Mouse (Mus musculus) left cerebral cortex, adult 8-10 months (tissue): ENCODE measurements around the gene Gpr39. TPM values are rescaled to one million over a fixed set of nuclear protein-coding genes. Genes with fewer than 3 reads are reported as not detected.
"Not testable (repeated sequence)": the region's sequence is repeated elsewhere in the genome, so short reads cannot be mapped to it uniquely, and the experiment has no call there.

Experiments
- DNase-seq, 2 experiments: peaks; one replicate each; pipeline ENCODE4 v3.0.0; 2022; ENCODE audit warnings: low spot score in 2 of 2
- total RNA-seq, 4 experiments: library from RNA; stranded (reverse); gene quantifications; 2 replicates each; pipeline ENCODE4 v1.2.4; 2022

Gene Gpr39
- under 1 TPM in 1 of 4 experiments, not detected in 3; 0.93 TPM for total RNA-seq

DNA sequence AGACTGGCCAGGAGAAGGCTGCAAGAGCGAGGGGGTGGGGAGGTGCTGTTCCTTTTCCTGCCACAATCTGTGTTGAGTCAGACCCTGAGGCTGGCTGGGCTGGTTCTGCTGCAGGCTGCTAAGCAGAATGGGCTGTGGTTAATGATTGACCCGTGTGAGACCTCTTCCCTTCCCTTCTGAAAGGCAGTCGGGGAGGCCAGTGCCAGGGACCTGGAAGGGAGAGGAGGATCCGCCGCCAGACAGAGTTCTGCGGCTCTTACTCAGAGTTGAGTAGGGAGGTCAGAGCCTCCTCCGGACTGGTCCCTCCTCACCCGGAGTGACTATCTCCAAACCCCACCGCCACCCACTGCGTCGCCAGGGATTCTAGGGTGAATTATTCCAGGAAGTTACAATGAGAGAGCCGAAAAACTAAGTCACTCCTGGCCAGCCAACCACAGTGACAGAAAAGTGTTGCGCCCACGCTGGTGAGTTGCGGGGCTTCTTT, at the start of gene Gpr39:
Gene Gpr39 (plus strand): TSS at position 206 of the 484 bp plus-strand sequence.
- no peak for DNase-seq

DNA sequence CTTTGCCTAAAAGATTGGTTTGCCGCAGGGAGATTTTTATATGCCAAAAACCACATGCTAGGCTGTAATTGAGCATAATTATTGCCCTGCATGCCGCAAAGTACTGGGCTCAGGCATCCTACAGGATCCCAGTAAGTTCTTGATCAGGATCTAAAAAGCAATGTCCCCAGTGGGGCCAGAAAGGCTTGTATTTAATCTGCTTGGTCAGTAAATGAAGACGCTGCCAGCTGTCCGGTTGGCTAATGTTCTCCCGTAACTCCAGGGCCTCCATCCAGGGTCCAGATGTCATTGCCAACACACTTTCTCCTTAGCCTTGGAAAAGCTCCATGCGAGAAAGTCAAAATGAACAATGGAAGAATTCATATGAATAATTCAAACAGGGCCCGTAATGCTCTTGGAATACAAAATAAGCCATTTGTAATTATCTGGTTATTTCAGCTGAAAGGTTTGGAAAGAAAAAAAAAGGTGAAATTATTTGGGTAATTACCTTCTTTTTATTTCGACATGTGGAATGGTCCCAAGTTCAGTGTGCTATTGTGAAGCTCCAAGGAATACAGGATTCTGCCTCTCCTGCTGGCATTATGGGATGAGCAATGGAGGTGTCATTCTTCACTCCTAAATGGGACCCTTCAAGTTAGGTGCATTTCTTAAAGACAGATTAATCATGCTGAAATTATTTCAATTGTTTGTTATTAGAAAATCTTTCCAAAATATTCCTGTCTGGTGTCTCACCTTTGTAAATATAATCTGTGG, 37.1 kb upstream of the Gpr39 start:
- DNase-seq, result no peak

DNA sequence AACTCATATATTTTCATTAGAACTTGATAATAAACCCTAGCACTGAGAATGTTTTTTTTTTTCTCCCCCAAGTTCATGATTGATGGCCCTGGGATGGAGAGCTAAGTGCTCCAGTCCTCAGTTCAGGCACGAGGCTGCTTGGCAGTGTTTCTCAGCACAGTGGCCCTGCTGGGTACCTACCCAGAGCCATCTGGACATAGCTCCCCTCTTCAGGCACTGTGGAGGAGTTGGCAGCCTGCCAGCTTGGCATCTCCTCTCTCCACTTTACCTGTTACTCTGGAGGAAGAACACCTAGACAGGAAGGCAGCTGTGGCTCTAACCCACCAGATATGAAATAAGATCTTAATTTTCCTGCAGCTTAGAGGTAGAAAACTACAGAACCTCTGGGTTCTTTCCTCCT, 33.2 kb upstream of the Gpr39 start:
- no peak for DNase-seq

DNA sequence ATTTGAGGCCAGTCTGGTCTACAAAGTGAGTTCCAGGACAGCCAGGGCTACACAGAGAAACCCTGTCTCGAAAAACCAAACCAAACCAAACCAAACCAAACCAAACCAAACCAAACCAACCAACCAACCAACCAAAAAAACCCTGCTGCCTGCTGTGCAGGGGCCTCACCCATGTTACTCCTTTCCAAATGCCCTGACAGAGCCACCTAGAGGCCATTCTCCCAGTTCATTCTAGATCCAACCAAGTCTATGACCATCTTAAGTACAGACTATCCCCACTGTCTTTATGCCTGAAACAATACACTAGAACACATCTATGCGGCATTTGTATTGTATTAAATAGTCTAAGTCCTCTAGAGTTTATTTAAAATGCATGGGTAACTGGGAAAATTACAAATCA, 30.0 kb upstream of the Gpr39 start:
- not testable (repeated sequence) for DNase-seq

DNA sequence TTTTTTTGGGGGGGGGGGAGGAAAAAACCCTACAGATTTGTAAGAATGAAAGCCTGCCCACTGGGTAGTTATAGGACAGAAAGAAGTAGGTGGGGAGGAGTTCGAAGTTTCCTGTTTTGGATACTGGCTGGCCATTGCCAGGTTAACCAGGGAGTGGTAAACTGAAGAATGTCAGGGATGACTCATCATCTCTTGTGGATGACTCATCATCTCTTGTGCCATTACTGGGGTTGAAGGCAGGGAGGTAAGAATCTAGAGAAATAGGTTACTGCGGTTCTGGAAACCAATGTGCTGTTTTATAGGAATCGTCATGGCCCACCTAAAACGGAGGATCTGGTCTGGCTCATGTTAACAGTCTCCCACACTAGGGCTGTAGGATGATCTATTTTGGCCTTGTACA, 28.8 kb upstream of the Gpr39 start:
- no peak for DNase-seq

DNA sequence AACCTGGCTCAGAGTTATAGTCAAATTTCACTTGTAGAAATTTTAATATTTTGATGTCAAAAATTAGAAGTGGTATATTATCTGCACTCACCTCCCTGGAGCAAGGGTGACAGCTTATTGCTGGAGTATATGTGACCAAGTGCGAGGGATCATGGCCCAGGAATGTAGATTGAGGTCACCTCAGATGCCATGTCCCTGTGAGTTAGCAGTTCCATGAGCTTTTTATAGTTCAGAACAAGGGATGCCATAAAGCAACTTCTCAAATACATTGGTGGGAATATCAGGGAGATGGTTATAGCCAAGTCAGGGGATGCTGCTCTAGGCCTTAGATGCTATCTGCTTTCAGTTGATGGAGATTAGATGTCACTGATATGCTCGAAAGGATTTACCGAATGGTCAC, 27.7 kb upstream of the Gpr39 start:
- no peak for DNase-seq

DNA sequence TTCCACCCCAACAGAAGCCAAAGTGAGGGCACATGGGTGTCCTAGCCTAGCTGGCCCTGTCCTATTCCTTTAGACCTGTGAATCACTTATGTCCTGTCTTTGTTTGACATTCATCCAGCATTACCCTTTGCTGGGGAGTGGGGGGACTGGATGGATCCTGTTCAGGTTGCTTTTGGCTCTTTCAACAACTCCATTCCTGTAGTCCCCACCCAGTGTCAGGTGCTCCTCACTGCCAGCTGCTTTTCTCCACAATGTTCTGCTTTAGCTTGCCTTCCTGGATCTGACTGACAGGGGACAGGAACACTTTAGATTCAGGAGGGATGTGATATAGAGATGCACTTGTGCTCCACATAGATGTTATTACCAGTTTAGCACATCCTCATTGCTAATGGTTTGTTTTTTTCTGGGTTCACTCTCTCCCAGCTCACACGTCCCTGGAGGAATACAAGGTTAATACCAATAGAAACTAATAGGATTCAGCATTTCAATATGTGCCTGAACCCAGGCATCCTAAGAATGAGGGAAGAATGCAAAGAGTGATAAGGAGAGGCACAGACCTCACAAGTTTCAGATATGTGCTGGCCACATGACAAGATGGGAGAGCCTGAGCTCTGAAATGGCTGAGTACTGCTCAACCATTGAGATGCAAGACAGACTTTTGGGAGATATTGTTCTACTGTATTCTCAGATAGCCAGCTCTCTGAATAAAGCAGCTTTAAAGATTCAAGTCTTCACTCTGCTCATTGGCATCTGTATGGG, 23.8 kb upstream of the Gpr39 start:
- no peak for DNase-seq

DNA sequence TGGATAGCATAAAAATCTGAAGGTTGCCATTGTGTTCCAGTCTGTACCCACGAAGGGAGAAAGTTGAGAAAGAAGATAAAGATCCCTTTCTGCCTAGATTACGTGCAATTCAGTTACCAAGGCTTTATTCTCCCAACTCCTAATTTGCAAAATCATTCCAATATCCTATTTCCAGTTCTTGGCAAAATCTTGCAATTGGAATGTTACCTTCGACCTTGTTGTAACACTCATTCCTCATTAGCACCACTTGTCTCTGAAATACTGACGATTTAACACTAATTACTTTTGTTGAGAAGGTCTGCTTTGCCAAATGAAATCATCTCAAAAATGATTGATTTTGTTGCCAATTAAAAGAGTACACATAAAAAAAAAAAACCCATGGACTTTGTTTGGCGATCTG, 19.4 kb upstream of the Gpr39 start:
- DNase-seq, result no peak

DNA sequence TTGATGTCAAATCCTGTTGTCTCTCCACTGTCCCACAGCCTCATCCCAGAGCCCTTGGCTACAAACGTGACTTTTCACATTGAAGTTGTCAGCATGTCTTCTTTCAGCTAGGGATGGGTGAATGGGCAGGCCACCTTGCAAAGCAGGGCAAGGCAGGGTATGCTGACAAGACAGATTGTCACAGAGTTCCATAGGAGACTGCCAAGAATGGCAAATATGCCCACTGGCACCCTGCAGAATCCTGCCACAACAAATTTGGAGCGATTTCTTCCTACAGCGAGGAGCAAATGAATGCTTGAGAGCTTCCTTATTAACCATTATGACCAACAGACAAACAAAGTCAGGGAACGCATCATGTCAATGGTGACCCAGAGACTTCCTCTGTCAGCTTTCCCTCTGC, 16.6 kb upstream of the Gpr39 start:
- DNase-seq, result no peak

DNA sequence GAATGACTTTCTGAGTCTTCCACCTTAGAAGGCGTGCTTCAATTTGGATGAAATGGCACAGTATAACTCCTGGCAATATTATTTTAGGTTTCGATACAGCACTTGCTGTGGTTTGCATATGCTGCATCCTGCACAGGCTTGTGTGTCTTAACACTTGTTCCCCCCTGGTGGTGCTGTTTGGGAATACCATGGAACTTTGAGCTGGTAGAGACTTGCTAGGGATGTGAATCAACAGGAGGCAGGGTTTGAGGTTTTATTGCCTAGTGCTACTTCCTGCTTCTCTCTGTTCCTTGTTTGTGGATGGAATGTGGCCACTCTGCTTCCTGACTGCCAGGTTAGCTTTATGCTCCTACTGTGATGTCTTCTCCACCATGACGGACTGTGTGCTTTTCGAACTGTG, 15.9 kb upstream of the Gpr39 start:
- no peak for DNase-seq

DNA sequence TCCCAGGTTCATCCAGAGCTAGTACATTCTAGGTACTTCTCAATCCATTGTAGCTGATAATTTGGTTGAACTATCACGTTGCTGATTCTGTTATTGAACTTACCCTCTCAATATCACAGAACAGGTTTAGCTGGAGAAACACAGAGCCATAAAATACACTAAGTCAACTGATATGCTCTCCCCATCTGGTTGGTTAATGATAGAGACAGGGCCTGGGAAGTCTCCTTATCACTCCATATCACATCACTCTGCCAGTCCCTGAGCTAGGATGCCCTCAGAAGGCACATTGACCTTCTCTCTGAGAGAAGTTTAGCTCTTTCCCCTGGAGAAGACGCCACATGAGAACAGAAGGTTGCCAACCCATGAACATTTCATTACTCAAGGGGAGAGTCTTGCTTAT, 14.7 kb upstream of the Gpr39 start:
- DNase-seq, result no peak

DNA sequence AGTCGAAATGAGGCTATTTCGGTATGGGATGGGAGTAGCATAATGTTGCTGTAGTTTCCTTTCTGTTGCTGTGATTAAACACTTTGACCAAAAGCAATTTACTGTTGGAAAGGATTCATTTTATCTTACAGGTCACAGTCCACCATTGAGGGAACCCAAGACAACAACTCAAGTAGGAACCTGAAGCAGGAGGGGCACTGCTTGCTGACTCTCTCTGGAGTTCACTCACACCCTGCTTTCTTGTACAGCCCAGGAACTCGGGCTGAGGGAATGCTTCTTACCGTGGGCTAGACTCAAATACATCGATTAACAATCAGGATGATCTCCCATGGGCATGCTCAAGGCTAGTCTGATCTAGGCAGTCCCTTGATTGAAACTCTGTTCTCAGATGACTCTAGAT, 14.1 kb upstream of the Gpr39 start:
- no peak for DNase-seq

DNA sequence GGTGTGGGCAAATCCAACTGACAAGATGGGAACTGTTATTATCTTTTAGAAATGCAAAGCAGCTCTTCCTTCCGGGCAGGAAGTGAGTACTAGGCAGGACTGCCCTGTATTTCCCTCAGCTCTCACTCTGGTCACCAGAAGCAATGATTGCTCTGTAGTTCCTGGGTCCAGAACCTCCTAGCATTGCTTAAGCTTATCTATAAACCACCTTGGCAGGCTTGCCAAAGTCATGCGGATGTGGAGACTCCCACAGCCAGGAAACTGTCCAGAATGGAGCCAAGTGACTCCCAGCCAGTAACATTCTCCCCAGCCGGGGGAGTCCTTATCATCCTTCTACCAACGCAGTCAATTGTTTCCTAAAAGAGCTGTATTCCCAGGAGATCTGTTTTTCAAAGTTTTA, 13.7 kb upstream of the Gpr39 start:
- DNase-seq, result no peak

DNA sequence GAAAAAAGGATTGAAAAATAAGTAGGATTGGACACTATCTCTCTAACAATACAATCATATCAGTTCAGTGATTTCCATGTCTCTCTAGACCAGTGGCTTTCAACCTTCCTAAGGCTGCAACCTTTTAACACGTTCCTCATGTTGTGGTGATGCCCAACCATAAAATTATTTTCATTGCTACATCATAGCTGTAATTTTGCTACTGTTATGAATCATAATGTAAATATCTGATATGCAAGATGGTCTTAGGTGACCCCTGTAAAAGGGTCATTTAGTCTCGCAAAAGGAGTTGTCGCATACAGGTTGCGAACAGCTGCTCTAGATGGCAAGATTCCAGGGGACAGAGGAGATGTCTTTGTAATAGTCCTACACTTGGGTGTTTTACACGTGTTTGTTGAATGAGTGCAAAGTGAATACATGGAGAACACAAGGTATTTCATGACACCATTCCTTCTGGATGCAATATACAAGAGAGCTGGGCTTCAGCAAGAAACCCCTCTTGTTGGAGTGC, 11.6 kb upstream of the Gpr39 start:
- no peak for DNase-seq

DNA sequence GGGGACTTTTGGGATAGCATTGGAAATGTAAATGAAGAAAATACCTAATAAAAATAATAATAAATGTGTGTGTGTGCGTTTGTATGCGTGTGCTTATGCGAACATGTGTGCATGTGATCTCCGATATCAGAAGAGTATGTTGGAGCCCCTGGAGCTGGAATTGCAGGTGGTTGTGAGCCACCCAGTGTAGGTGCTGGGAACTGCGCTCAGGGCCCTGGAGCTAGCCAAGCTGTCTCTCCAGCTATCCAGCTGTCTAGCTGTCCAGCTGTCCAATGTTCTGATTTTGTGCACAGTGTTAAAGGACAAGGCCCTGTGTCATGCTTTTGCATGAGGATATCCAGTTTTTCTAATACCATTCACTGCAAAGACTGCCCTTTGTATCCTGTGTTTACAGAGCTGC, 7.8 kb upstream of the Gpr39 start:
- DNase-seq, result no peak

DNA sequence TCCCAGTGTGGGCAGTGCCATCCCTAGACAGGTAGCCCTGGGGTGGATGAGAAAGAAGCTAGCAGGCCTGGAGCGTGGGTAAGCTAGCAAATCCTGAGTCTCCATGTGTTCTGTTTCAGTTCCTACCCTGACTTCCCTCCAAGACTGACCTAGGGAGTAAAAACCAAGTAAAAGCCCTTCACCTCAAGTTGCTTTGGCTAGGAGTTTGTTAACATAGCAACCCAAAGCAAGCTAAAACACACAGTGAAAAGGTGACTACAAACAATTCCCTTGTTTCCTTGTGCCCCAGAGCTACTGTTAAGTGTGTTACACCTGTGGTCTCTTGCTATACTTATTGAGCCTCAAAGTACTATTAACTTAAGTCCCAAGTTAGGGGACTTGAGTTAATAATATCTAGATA, 1.6 kb upstream of the Gpr39 start:
- DNase-seq, result no peak

DNA sequence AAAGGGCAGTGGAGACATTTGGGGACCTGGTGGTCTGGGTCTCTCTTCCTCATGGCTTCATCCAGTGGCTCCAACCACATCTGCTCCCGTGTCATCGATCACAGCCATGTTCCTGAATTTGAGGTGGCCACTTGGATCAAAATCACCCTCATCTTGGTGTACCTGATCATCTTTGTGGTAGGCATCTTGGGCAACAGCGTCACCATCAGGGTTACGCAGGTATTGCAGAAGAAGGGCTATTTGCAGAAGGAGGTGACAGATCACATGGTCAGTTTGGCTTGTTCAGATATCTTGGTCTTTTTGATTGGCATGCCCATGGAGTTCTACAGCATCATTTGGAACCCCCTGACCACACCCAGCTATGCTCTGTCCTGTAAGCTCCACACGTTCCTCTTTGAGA, 491 bp downstream of the Gpr39 start:
- DNase-seq, result no peak

DNA sequence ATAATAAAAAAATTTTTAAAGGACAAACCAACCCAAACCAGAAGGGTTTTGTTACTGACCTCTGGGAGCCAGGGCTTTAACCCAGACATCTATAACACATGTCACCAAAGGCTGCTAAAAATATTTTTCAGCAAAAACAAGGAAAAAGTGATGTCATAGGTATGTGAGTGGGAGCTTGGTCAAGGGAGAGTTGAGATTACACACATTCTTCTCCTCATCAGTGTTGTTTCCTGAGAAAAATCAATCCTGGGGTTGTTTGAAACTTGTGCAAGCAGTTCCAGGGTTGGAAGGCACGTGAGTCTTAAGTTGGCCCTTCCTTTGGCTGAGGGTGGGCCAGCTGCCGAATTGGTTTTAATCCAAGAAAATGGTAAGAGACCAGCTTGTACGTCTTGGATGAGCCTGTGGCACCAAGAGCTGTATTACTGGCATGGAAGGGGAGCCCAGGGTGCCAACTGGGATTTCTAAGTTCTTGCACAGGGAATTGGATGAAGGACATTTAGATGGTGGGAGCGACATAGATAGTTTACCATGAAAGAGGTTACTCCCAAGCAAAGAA, 2.8 kb downstream of the Gpr39 start:
- no peak for DNase-seq

DNA sequence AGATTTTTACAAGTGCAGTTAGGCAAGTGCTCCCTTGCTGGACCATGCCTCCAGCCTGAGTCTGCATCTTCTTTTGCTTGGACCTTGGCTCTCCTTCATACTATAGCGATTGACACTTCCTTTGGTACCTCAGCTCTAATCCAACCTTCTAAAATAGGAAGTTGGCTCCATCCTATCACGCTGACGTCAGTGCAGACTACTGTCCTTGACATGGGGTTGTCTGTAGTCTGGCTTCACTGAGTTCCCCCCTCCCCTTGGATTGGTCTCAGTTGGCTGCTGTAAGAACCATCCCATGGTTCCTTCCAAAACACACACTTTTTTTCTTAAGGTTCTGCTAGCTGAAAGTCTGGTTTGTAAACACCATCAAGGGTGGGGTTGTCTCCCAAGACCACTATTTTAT, 7.6 kb downstream of the Gpr39 start:
- DNase-seq, result no peak

DNA sequence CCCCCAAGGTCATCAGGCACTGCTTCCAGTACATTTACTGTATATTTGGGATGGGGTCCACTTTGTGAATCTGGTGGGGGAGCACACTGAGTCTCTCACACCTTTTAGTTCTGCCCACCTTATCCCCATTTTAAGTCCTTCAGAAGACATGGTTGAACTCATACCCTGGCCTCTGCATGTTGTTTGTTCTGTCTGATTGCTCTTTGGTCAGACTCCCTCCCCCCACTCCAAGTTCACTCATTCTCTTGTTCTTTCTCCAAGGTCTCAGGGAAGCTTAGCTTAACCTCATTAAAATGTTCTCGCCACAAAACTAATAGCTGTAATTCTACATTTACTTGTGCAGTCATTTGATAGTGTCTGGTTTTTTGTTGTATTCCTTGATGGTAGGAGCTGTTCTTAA, 8.5 kb downstream of the Gpr39 start:
- no peak for DNase-seq

DNA sequence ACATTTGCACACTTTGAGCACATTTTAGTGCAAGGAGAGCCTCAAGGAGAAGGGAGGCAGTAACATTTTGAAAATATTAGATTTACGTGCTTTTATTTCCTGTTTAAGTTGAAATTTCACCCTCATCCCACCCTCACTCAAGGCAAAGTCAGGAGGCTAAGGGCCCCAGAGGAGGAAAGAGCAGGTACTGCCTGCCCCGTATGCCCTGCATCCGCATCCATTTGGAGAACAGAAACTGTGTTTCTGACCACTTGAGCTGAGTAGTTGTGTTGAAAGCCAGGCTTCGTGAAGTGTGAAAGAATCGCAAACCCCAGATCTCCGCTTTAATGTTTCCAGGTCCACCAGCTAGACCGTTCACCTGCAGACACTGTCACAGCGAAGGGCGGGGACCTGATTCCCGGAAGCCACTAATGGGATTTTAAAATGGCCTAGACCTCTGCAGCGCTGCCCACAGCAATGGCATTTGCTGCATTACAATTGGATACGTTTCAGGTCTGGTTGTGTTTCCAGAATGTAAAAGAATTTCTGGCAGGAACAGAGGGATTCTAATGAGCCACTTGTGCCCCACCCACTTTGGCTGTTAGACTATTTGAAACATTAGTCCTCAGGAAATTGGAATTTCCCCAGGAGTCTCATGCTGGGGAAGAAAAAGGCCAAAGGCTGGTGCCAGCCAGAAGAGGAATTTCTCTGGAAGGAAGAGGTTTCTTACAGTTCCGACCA, 11.1 kb downstream of the Gpr39 start:
- no peak for DNase-seq

DNA sequence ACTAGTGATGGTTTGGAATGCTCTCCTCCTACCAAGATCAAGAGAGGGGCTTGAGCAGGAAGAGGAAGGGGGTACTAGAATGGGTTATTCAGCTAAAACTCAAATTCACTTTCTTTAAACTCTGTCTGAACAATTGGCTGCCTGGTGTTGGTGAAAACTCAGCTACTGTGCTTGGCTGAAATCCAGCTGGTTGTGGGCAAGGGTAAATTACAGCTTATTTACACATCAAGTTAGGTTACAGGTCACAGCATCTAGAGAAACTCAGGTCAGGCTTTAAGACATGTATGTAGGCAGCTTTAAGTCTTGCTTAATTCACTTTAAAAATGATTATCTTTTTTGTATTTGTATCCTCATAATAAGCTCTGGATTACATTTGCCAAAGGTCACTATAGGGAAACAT, 16.7 kb downstream of the Gpr39 start:
- DNase-seq, result no peak
